Mouse (Mus musculus): ENCODE results near the gene Trp73. TPM values are rescaled to one million over a fixed set of nuclear protein-coding genes. Genes with fewer than 3 reads are reported as not detected.

Gene Trp73
- polyA plus RNA-seq (2015; fragmentation: Illumina TruSeq; extraction: RNeasy Lipid Tissue Mini Kit (QIAGEN cat#74804); ENCODE audit: insufficient read depth, low replicate concordance), result 0.04 TPM

GRCm38 (mm10) chr4:154140182-154140212 lies at the start of gene Trp73:
TSS of gene Trp73 (minus strand) at chr4:154140208.

DNA sequence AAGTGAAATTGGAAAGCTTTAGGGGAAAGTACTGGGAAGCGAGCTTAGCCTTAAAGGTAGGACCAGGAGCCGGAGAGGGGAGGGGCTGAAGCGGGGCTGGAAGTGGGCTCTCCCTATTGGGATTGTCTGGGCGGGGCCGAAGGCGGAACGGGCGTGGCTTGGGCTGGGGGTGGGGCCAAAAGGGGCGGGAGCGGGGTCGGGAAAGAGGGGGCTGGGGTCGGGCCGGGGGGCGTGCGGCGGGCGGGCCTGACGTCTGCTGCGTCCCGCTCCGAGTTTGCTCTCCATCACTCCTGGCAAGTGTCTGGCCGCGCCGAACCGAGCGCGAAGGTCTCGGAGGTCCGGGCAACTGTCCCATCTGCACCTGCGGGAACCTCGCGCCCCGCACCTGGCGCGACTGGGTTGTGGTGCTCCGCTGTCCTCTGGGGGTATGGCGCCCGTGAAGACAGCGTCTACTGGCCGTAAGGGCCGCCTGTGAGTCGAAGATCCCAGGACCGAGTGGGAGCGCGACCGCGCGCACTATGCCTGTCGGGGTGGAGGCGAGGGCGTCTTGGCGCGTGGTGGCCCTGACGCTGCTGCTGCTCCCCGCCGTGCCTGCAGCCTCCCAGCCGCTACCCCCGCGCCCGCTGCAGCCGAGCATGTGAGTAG lies 30.6 kb upstream of the Trp73 start, which contains the start of gene Megf6:
Gene Megf6 (plus strand): TSS at position 225 of the 645 bp plus-strand sequence.

DNA sequence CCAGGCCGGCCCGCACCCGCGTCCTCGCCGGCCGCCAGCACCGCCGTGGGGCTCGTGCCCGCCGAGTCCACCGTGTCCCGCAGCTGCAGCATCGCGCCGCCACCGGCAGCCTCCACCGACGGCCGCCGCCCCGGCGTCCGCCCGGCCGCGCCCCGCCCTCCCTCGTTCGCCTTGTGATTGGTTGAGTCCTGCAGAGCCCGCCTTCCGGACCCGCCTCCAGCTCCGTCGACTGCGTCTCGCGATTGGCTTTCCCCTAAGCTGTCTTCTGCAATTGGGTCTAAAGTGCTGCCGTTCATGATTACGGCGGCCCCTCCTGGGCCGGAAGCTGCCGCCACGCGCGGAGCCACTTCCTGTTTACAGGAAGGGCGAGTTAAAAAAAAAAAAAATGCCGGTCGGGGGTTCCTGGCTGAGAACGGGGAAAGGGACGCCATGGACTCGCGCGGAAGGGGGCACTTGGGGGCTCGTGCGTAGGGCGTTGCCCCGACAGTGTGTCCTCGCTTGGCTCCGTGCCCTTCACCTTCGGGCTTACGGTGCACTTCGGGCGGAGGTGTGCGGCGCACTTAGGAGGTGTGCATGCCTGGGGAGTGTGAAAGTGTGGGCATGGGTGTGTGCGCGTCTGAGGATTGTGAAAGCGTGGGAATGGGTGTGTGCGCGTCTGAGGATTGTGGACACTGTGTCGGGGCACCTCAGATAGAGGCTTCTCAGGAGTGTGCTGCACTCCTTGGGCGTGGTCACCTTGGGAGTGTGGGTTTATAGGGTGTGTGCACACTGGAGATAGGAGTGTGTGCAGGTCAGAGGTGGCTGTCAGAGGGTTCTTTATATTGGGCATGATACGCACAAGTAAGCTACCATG lies 20.8 kb upstream of the Trp73 start, which contains the start of gene Tprgl:
Gene Tprgl (minus strand): TSS at position 129 of the 853 bp plus-strand sequence.

GRCm38 (mm10) chr4:154142211-154143040 lies 2.4 kb upstream of the Trp73 start, which contains the start of gene Wrap73:
TSS of gene Wrap73 (plus strand) at chr4:154142372.

GRCm38 (mm10) chr4:154042577-154042976 lies 97.4 kb downstream of the Trp73 start, which contains the start of gene Ccdc27:
TSS of gene Ccdc27 (minus strand) at chr4:154042677.

DNA sequence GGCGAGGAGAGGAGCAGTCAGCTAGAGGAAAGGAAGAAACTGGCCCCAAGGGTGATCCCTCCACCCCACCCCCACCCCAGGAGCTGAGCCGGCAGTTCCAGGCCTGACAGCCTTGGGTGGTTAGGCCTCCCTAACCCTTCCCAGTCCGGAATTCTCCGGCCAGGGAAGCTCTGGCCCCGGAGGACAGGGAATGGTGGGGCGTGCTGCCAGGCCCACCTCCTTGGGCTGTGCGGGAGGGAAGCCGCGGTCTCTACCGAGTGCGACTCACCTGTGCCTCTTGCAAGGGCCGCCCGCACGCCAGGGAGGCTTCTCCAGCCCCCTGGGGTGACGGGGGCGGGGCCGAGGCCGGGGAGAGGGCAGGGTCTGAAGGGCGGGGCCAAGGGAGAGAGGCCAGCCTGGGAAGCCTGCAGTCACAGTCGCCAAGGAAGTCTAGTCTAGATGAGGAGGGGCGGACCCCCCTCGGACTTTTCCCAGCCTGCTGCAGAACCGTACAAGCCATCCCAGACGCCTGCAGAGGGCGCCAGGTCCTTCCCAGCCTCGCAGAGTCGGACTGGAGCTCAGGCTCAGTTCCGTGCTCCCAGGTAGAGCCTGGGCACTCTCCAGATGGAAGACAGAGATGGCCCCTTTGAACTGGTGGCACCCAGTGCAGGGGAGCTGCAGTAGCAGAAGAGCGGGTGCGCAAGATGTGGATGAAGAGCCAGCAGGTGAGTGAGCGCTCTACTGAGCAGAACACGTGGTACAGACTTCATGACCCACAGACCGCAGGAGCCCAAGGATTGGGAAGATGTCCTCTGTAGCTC lies 114.2 kb downstream of the Trp73 start, which contains the start of gene Smim1:
Gene Smim1 (minus strand): TSS at position 590 of the 800 bp plus-strand sequence.

DNA sequence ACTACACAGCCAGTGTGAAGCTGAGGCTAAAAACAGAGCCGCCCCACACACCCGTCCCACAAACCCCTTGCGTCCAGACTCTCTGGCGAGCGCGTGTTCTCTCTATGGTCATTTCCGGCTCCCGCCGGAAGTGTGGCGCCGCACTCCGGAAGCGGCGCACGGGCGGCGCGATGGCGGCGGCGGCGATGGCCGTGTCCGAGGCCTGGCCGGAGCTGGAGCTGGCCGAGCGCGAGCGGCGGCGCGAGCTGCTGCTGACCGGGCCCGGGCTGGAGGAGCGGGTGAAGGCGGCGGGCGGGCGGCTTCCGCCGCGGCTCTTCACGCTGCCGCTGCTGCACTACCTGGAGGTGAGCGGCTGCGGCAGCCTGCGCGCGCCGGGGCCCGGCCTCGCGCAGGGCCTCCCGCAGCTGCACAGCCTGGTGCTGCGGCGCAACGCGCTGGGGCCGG lies 128.3 kb downstream of the Trp73 start, which contains the start of gene Lrrc47:
Gene Lrrc47 (plus strand): TSS at position 86 of the 444 bp plus-strand sequence.

Other genes with a start within 250 kb of the Trp73 start
- gene A430005L14Rik, start 183.0 kb downstream of the Trp73 start, polyA plus RNA-seq (2015; fragmentation: Illumina TruSeq; extraction: RNeasy Lipid Tissue Mini Kit (QIAGEN cat#74804); ENCODE audit: insufficient read depth, low replicate concordance), result 20.9 TPM
- 18.7 TPM for gene Dffb, start 165.1 kb downstream of the Trp73 start, polyA plus RNA-seq (2015; fragmentation: Illumina TruSeq; extraction: RNeasy Lipid Tissue Mini Kit (QIAGEN cat#74804); ENCODE audit: insufficient read depth, low replicate concordance)
- gene Cep104, start 165.0 kb downstream of the Trp73 start, polyA plus RNA-seq (2015; fragmentation: Illumina TruSeq; extraction: RNeasy Lipid Tissue Mini Kit (QIAGEN cat#74804); ENCODE audit: insufficient read depth, low replicate concordance), result 10.6 TPM
- 35.7 TPM for gene Lrrc47, start 128.5 kb downstream of the Trp73 start, polyA plus RNA-seq (2015; fragmentation: Illumina TruSeq; extraction: RNeasy Lipid Tissue Mini Kit (QIAGEN cat#74804); ENCODE audit: insufficient read depth, low replicate concordance)
- 3.0 TPM for gene Smim1, start 114.0 kb downstream of the Trp73 start, polyA plus RNA-seq (2015; fragmentation: Illumina TruSeq; extraction: RNeasy Lipid Tissue Mini Kit (QIAGEN cat#74804); ENCODE audit: insufficient read depth, low replicate concordance)
- not detected for gene Ccdc27, start 97.5 kb downstream of the Trp73 start, polyA plus RNA-seq (2015; fragmentation: Illumina TruSeq; extraction: RNeasy Lipid Tissue Mini Kit (QIAGEN cat#74804); ENCODE audit: insufficient read depth, low replicate concordance)
- 7.3 TPM for gene Wrap73, start 2.2 kb upstream of the Trp73 start, polyA plus RNA-seq (2015; fragmentation: Illumina TruSeq; extraction: RNeasy Lipid Tissue Mini Kit (QIAGEN cat#74804); ENCODE audit: insufficient read depth, low replicate concordance)
- gene Tprgl, start 20.5 kb upstream of the Trp73 start, polyA plus RNA-seq (2015; fragmentation: Illumina TruSeq; extraction: RNeasy Lipid Tissue Mini Kit (QIAGEN cat#74804); ENCODE audit: insufficient read depth, low replicate concordance), result 133 TPM
- 1.4 TPM for gene Megf6, start 30.5 kb upstream of the Trp73 start, polyA plus RNA-seq (2015; fragmentation: Illumina TruSeq; extraction: RNeasy Lipid Tissue Mini Kit (QIAGEN cat#74804); ENCODE audit: insufficient read depth, low replicate concordance)
- gene Arhgef16, start 161.5 kb upstream of the Trp73 start, polyA plus RNA-seq (2015; fragmentation: Illumina TruSeq; extraction: RNeasy Lipid Tissue Mini Kit (QIAGEN cat#74804); ENCODE audit: insufficient read depth, low replicate concordance), result not detected
- not detected for gene B230104I21Rik, start 195.9 kb upstream of the Trp73 start, polyA plus RNA-seq (2015; fragmentation: Illumina TruSeq; extraction: RNeasy Lipid Tissue Mini Kit (QIAGEN cat#74804); ENCODE audit: insufficient read depth, low replicate concordance)